Mouse (Mus musculus) stomach, postnatal 0 days (tissue): ENCODE data around the gene Epb41l5.

ENCODE experiments used
- CTCF ChIP-seq: IDR thresholded peaks from 2 replicates; pipeline ENCODE4 v1.5.1; 2016; ENCODE audit warnings: antibody characterized with exemption, low read depth, mild to moderate bottlenecking, moderate library complexity
- EP300 ChIP-seq: optimal IDR thresholded peaks from 2 replicates; pipeline ENCODE3; 2016; ENCODE audit warnings: antibody characterized with exemption

- TF ChIP-seq CTCF, result no peak
- no peak for TF ChIP-seq EP300
These were observed at the start of gene Epb41l5 for GRCm38 (mm10) chr1:119648205-119649111.
